Comparison of ENCODE assay signal across 17 mouse cellular contexts in the genomic region with DNA sequence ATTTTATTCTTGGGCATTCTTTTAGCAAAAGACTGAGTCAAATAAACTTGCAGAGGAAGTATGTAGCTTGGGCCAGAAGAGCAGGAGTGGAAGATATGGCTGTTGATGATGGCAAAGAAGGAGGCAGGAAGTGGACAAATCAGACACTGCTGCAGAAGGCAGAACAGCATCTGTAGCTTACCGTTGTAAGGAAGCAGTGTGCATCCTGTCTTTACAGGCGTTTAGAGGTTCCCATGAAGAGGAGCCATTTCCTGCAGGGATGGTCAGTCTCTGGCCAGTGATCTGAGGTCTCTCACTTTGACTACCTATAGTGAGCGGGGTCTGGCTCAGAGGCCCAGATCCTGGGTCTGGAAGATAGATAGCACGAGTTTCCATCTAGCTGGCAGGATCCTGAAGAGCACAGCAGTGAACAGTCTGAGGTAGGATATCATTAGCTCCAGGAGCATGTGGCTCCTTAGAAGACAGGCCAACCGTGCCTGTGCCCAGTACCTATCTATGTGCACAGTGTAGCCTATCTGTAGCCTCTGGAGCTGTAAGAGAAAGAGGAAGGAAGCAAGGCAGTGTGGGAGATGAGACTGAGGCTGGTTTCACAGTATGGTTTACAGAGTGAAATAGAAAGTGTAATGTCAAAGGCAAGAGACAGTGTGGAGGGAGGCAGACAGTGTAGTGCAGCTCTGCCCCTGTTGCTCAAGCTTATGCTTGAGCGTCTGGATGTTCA. TPM values are rescaled to one million over a fixed set of nuclear protein-coding genes. Genes with fewer than 3 reads are reported as not detected.
A peak's percentile ranks its signal among the peaks of the same experiment; 100 is the strongest.
DNase-seq lines count a peak whose midpoint lies in the region; ATAC-seq and TF ChIP-seq lines count a peak whose summit lies in the region.
"Had no signal": no experiment of that assay in that cellular context is flagged by ENCODE, and none has a peak within 500 bp of the region (broad histone marks: within the 10 kb centered on the region; RNA-seq: fewer than 3 reads in every experiment).

No protein-coding gene starts in this region.

- peak; percentile 70 for ATAC-seq in liver, embryonic 11.5 days (replicated peaks; ENCODE audit: low FRiP score)
- peak; percentile 34; the same call in 1 of the 2 replicates for ATAC-seq in G1E (ENCODE audit: extremely low read depth, insufficient number of reproducible peaks, low FRiP score, poor library complexity, severe bottlenecking)
- ATAC-seq in hematopoietic stem cell, adult 5-6 weeks (replicated peaks in 1 of 2; ENCODE audit: insufficient read depth in 1 of 2, low FRiP score in 2 of 2, low TSS enrichment in 1 of 2, low read depth in 1 of 2, poor library complexity in 2 of 2, severe bottlenecking in 2 of 2), result peak; percentile 91 to 93
- ATAC-seq in megakaryocyte progenitor cell, adult 5-6 weeks (replicated peaks; ENCODE audit: poor library complexity), result peak; percentile 84
- no peak for ATAC-seq in midbrain, embryonic 15.5 days (replicated peaks)
- no peak for ATAC-seq in erythroid progenitor cell, adult 5-6 weeks (replicated peaks; ENCODE audit: low FRiP score, poor library complexity, severe bottlenecking)
- ATAC-seq: forebrain, embryonic 15.5 days had no signal

- DNase-seq in liver, embryonic 11.5 days (ENCODE audit: low spot score), result no peak
- no peak for DNase-seq in liver
- DNase-seq in G1E (ENCODE audit: low spot score), result no peak
- DNase-seq in gastrocnemius, adult 8-10 months (ENCODE audit: low spot score in 2 of 2), result no peak
- DNase-seq: cerebellum, postnatal 25 days; kidney, postnatal 36 days; lung, adult 18-20 months; right cerebral cortex, adult 18-20 months had no signal

- peak overlapping the region; percentile 25; the same call in 1 of the 2 replicates for H3K27ac ChIP-seq in liver, embryonic 11.5 days (ENCODE audit: low read depth, low read length)
- H3K27ac ChIP-seq in midbrain, embryonic 15.5 days, result no peak overlapping the region
- H3K27ac ChIP-seq: embryonic facial prominence, embryonic 15.5 days; forebrain, embryonic 15.5 days; hindbrain, embryonic 13.5 days; midbrain, embryonic 12.5 days; neural tube, embryonic 13.5 days had no signal

- no peak overlapping the region for H3K4me3 ChIP-seq in liver, embryonic 11.5 days (ENCODE audit: low read depth, low read length)
- no peak overlapping the region for H3K4me3 ChIP-seq in G1E (ENCODE audit: low read depth, low read length)
- H3K4me3 ChIP-seq in midbrain, embryonic 15.5 days, result no peak overlapping the region
- H3K4me3 ChIP-seq: embryonic facial prominence, embryonic 15.5 days; forebrain, embryonic 15.5 days; hindbrain, embryonic 13.5 days; midbrain, embryonic 12.5 days; neural tube, embryonic 13.5 days had no signal

- H3K4me2 ChIP-seq in liver, embryonic 11.5 days, result no peak overlapping the region
- no peak overlapping the region for H3K4me2 ChIP-seq in midbrain, embryonic 15.5 days
- H3K4me2 ChIP-seq: embryonic facial prominence, embryonic 15.5 days; forebrain, embryonic 15.5 days; hindbrain, embryonic 13.5 days; midbrain, embryonic 12.5 days; neural tube, embryonic 13.5 days had no signal

- H3K36me3 ChIP-seq in liver, embryonic 11.5 days (ENCODE audit: control insufficient read depth, insufficient read depth, low read length), result peaks cover 18% of the 10 kb centered on the region
- H3K36me3 ChIP-seq in G1E (replicated peaks), result peaks cover 91% of the 10 kb centered on the region
- H3K36me3 ChIP-seq in midbrain, embryonic 15.5 days (replicated peaks), result peaks cover 12% of the 10 kb centered on the region

- H3K9me3 ChIP-seq in liver, embryonic 11.5 days (ENCODE audit: control insufficient read depth, low read length), result no peaks in the 10 kb centered on the region
- no peaks in the 10 kb centered on the region for H3K9me3 ChIP-seq in G1E (replicated peaks)
- no peaks in the 10 kb centered on the region for H3K9me3 ChIP-seq in midbrain, embryonic 15.5 days
- H3K9me3 ChIP-seq: embryonic facial prominence, embryonic 15.5 days; forebrain, embryonic 15.5 days; hindbrain, embryonic 13.5 days; midbrain, embryonic 12.5 days; neural tube, embryonic 13.5 days had no signal

- 48% methylated on average over 6 of the region's 6 CpGs for WGBS in liver, embryonic 11.5 days
- 91% methylated on average over 6 of the region's 6 CpGs for WGBS in midbrain, embryonic 15.5 days

- TF ChIP-seq CTCF in G1E (IDR thresholded peaks at IDR 0.05; ENCODE audit: low read depth, low read length), result no peak

- H3K4me1 ChIP-seq in liver, embryonic 11.5 days (replicated peaks; ENCODE audit: control insufficient read depth, insufficient read depth, low read length), result 0 out of 2 replicates have a peak, but pooled peaks cover 3% of the 10 kb centered on the region
- peaks cover 6% of the 10 kb centered on the region; the same call in 1 of the 2 replicates for H3K4me1 ChIP-seq in G1E (ENCODE audit: insufficient read depth, low read depth, low read length)
- no peaks in the 10 kb centered on the region for H3K4me1 ChIP-seq in midbrain, embryonic 15.5 days
- H3K4me1 ChIP-seq: forebrain, embryonic 15.5 days; hindbrain, embryonic 13.5 days; midbrain, embryonic 12.5 days; neural tube, embryonic 13.5 days had no signal

- H3K9ac ChIP-seq in liver, embryonic 11.5 days (ENCODE audit: low read depth, low read length), result no peak overlapping the region
- H3K9ac ChIP-seq in midbrain, embryonic 15.5 days, result no peak overlapping the region
- H3K9ac ChIP-seq: embryonic facial prominence, embryonic 15.5 days; forebrain, embryonic 15.5 days; hindbrain, embryonic 13.5 days; midbrain, embryonic 12.5 days; neural tube, embryonic 13.5 days had no signal

- no peaks in the 10 kb centered on the region for H3K27me3 ChIP-seq in liver, embryonic 11.5 days (replicated peaks; ENCODE audit: control insufficient read depth, insufficient read depth, low read length)
- no peaks in the 10 kb centered on the region for H3K27me3 ChIP-seq in G1E (ENCODE audit: insufficient read depth, low read length)
- H3K27me3 ChIP-seq in midbrain, embryonic 15.5 days (replicated peaks), result no peaks in the 10 kb centered on the region
- H3K27me3 ChIP-seq: embryonic facial prominence, embryonic 15.5 days; forebrain, embryonic 15.5 days; hindbrain, embryonic 13.5 days; midbrain, embryonic 12.5 days; neural tube, embryonic 13.5 days had no signal

RNA-seq across cellular contexts. Expression of a gene that starts 42.8 kb away (rescaled TPM):
- 20.9 and 21.7 TPM in 2 replicates for polyA plus RNA-seq in liver, embryonic 11.5 days (2014; fragmentation: Nextera tagmentation; extraction: Ambion mirVana)
- total RNA-seq in G1E (2014; fragmentation: Nextera tagmentation), result 23.0 and 27.9 TPM in 2 replicates
- total RNA-seq in G1E (2017), result 22.6 and 31.9 TPM in 2 replicates
- polyA plus RNA-seq in G1E (2012), result 3.3 and 3.7 TPM in 2 replicates
- 23.8 and 34.4 TPM in 2 replicates for total RNA-seq in hematopoietic stem cell, adult 5-6 weeks (2017)
- total RNA-seq in megakaryocyte progenitor cell, adult 5-6 weeks (2015), result 17.5 and 19.6 TPM in 2 replicates
- 26.8 and 27.9 TPM in 2 replicates for total RNA-seq in megakaryocyte progenitor cell, adult 5-6 weeks (2017)
- polyA plus RNA-seq in midbrain, embryonic 15.5 days (2015; fragmentation: Nextera tagmentation; extraction: Ambion mirVana), result 21.6 TPM in 2 replicates
- 4.2 and 10.8 TPM in 2 replicates for total RNA-seq in erythroid progenitor cell, adult 5-6 weeks (2015; ENCODE audit: low replicate concordance)
- total RNA-seq in erythroid progenitor cell, adult 5-6 weeks (2017; ENCODE audit: low replicate concordance), result 3.4 and 4.4 TPM in 2 replicates
- 10 to 100 TPM in 1 of 4 experiments, 1 to 10 TPM in 3; 7.4 to 10.8 (median 8.5) TPM for total RNA-seq in gastrocnemius, adult 8-10 months (2022)

RNA-seq across cellular contexts. Expression of a gene that starts 42.9 kb away (rescaled TPM):
- polyA plus RNA-seq in liver, embryonic 11.5 days (2014; fragmentation: Nextera tagmentation; extraction: Ambion mirVana), result 2.5 and 3.4 TPM in 2 replicates
- 5.8 and 9.3 TPM in 2 replicates for total RNA-seq in G1E (2014; fragmentation: Nextera tagmentation)
- 0.66 and 3.4 TPM in 2 replicates for total RNA-seq in G1E (2017)
- polyA plus RNA-seq in G1E (2012), result 0.42 and 2.4 TPM in 2 replicates
- 0.55 and 0.81 TPM in 2 replicates for total RNA-seq in hematopoietic stem cell, adult 5-6 weeks (2017)
- total RNA-seq in megakaryocyte progenitor cell, adult 5-6 weeks (2015), result 0.79 and 1.4 TPM in 2 replicates
- 0.47 and 0.50 TPM in 2 replicates for total RNA-seq in megakaryocyte progenitor cell, adult 5-6 weeks (2017)
- 28.2 and 30.4 TPM in 2 replicates for polyA plus RNA-seq in midbrain, embryonic 15.5 days (2015; fragmentation: Nextera tagmentation; extraction: Ambion mirVana)
- not detected in 2 replicates for total RNA-seq in erythroid progenitor cell, adult 5-6 weeks (2015; ENCODE audit: low replicate concordance)
- total RNA-seq in erythroid progenitor cell, adult 5-6 weeks (2017; ENCODE audit: low replicate concordance), result not detected in 2 replicates
- total RNA-seq in gastrocnemius, adult 8-10 months (2022), result 1 to 10 TPM; 3.4 to 4.6 (median 4.2) TPM

Comparison
In these comparisons a context has a peak if more than half of its experiments do, and no peak if none do; other contexts are left out.
1. ATAC-seq: peak in liver, embryonic 11.5 days (single experiment), G1E (single experiment), hematopoietic stem cell, adult 5-6 weeks (2 of 2) and megakaryocyte progenitor cell, adult 5-6 weeks (single experiment); none in midbrain, embryonic 15.5 days (single experiment) and erythroid progenitor cell, adult 5-6 weeks (single experiment).